Comparison of ENCODE assay signal across 8 mouse cellular contexts in genomic region chr4:134494780-134495545, GRCm38 (mm10). TPM values are rescaled to one million over a fixed set of nuclear protein-coding genes. Genes with fewer than 3 reads are reported as not detected.
DNase-seq lines count a peak whose midpoint lies in the region; ATAC-seq and TF ChIP-seq lines count a peak whose summit lies in the region.

No protein-coding gene starts in this region.

- TF ChIP-seq POLR2A in heart, adult 2 months (IDR thresholded peaks at IDR 0.05; ENCODE audit: insufficient read depth, low read depth, low read length) = no peak
- TF ChIP-seq POLR2A in testis, adult 2 months (IDR thresholded peaks at IDR 0.05; ENCODE audit: control insufficient read depth, low read depth, low read length) = no peak

- H3K9me3 ChIP-seq in heart, embryonic 16.5 days (replicated peaks; ENCODE audit: control insufficient read depth, low read length) = no peaks in the 10 kb centered on the region

- intact Hi-C loops in heart, adult 2 months (cut with DNase I) = no loop called here
- intact Hi-C loops in heart, postnatal 10 days (cut with DNase I) = no loop called here
- intact Hi-C loops in left cerebral cortex, postnatal 25 days (cut with DNase I) = no loop called here

- H3K4me1 ChIP-seq in heart, adult 2 months (ENCODE audit: control insufficient read depth, insufficient read depth, low read length) = peaks cover 10% of the 10 kb centered on the region
- peaks cover 40% of the 10 kb centered on the region for H3K4me1 ChIP-seq in heart, embryonic 16.5 days (ENCODE audit: control insufficient read depth, insufficient read depth, low read length)
- peaks cover 15% of the 10 kb centered on the region for H3K4me1 ChIP-seq in testis, adult 2 months (ENCODE audit: control insufficient read depth, insufficient read depth, low read length)

- H3K27ac ChIP-seq in heart, adult 2 months = peak overlapping the region; percentile 15; the same call in 1 of the 2 replicates
- H3K27ac ChIP-seq in heart, embryonic 16.5 days (ENCODE audit: low read length) = 0 out of 2 replicates have a peak overlapping the region, but pooled peaks have one; percentile 2
- H3K27ac ChIP-seq in testis, adult 2 months (ENCODE audit: control insufficient read depth, insufficient read depth, low read depth, low read length) = peak overlapping the region; percentile 56

- no peaks in the 10 kb centered on the region for H3K79me2 ChIP-seq in heart, adult 2 months (replicated peaks; ENCODE audit: control insufficient read depth, insufficient read depth, low read length)

- ATAC-seq in heart, embryonic 16.5 days (replicated peaks; ENCODE audit: extremely low read depth, insufficient read depth, low FRiP score) = no peak

- no peak for TF ChIP-seq EP300 in heart, adult 2 months (IDR thresholded peaks at IDR 0.05; ENCODE audit: insufficient read depth, low read depth, low read length)

- H3K36me3 ChIP-seq in heart, adult 2 months (ENCODE audit: control insufficient read depth, insufficient read depth, low read length) = no peaks in the 10 kb centered on the region
- H3K36me3 ChIP-seq in heart, embryonic 16.5 days (ENCODE audit: control insufficient read depth, insufficient read depth) = no peaks in the 10 kb centered on the region
- H3K36me3 ChIP-seq in testis, adult 2 months (ENCODE audit: control insufficient read depth, insufficient read depth, low read length) = no peaks in the 10 kb centered on the region

- H3K4me3 ChIP-seq in heart, adult 2 months = no peak overlapping the region
- H3K4me3 ChIP-seq in heart, embryonic 16.5 days (ENCODE audit: low read length) = no peak overlapping the region
- peak overlapping the region; percentile 74 for H3K4me3 ChIP-seq in testis, adult 2 months (ENCODE audit: control insufficient read depth, low read depth, low read length)

- TF ChIP-seq CTCF in heart, adult 2 months (IDR thresholded peaks at IDR 0.05) = no peak
- TF ChIP-seq CTCF in testis, adult 2 months (IDR thresholded peaks at IDR 0.05; ENCODE audit: control insufficient read depth, insufficient read depth, insufficient replicate concordance, low read depth, low read length) = no peak

- peak in 1 of 2 experiments; percentile 39 for DNase-seq in heart, adult 2 months
- no peak for DNase-seq in heart, postnatal 10 days
- DNase-seq in MEL-GATA-1-ER (ENCODE audit: extremely low read depth, low read depth) = peak; percentile 62
- peak; percentile 89 for DNase-seq in lung, postnatal 36 days
- DNase-seq in left cerebral cortex, postnatal 25 days (ENCODE audit: low spot score in 2 of 2) = no peak
- no peak for DNase-seq in right cerebral cortex, postnatal 25 days

- H3K9ac ChIP-seq in heart, adult 2 months (ENCODE audit: low read depth, low read length) = no peak overlapping the region
- no peak overlapping the region for H3K9ac ChIP-seq in heart, embryonic 16.5 days (ENCODE audit: low read length)

- H3K4me2 ChIP-seq in heart, embryonic 16.5 days (ENCODE audit: low read depth, low read length) = no peak overlapping the region

- 50% methylated on average over 16 of the region's 16 CpGs for WGBS in heart, adult 2 months
- WGBS in heart, embryonic 16.5 days = 42% methylated on average over 16 of the region's 16 CpGs

- H3K27me3 ChIP-seq in heart, adult 2 months (ENCODE audit: control insufficient read depth, insufficient read depth, low read length) = no peaks in the 10 kb centered on the region
- H3K27me3 ChIP-seq in heart, embryonic 16.5 days (ENCODE audit: control insufficient read depth, insufficient read depth, low read length) = no peaks in the 10 kb centered on the region
- H3K27me3 ChIP-seq in testis, adult 2 months (ENCODE audit: control insufficient read depth, insufficient read depth, low read length) = no peaks in the 10 kb centered on the region

RNA-seq across cellular contexts. Expression of gene Paqr7, which starts 1.5 kb away (rescaled TPM):
- total RNA-seq in heart, adult 2 months (2021) = 10 to 100 TPM; 13.4 to 16.7 TPM
- polyA plus RNA-seq in heart, adult 2 months (2012; rRNA removed) = 22.6 and 37.2 TPM in 2 replicates
- 10 to 100 TPM in 1 of 2 experiments, 1 to 10 TPM in 1; 9.5 to 12.7 TPM for total RNA-seq in heart, postnatal 10 days (2021)
- 12.4 and 13.2 TPM in 2 replicates for polyA plus RNA-seq in heart, embryonic 16.5 days (2015; fragmentation: Nextera tagmentation; extraction: Ambion mirVana)
- polyA plus RNA-seq in testis, adult 2 months (2012; rRNA removed) = 65.0 and 67.1 TPM in 2 replicates
- total RNA-seq in left cerebral cortex, postnatal 25 days (2021) = 10 to 100 TPM; 61.2 to 63.3 TPM

RNA-seq across cellular contexts. Expression of gene Aunip, which starts 15.8 kb away (rescaled TPM):
- under 1 TPM; 0.18 TPM for total RNA-seq in heart, adult 2 months (2021)
- polyA plus RNA-seq in heart, adult 2 months (2012; rRNA removed) = not detected in 2 replicates
- 1 to 10 TPM in 1 of 2 experiments, under 1 TPM in 1; 0.60 to 1.1 TPM for total RNA-seq in heart, postnatal 10 days (2021)
- polyA plus RNA-seq in heart, embryonic 16.5 days (2015; fragmentation: Nextera tagmentation; extraction: Ambion mirVana) = 8.1 and 10.0 TPM in 2 replicates
- 3.7 and 3.8 TPM in 2 replicates for polyA plus RNA-seq in testis, adult 2 months (2012; rRNA removed)
- under 1 TPM; 0.37 to 0.60 TPM for total RNA-seq in left cerebral cortex, postnatal 25 days (2021)

RNA-seq across cellular contexts. Expression of gene Stmn1, which starts 26.8 kb away (rescaled TPM):
- 10 to 100 TPM; 20.1 to 23.0 TPM for total RNA-seq in heart, adult 2 months (2021)
- 7.2 and 10.9 TPM in 2 replicates for polyA plus RNA-seq in heart, adult 2 months (2012; rRNA removed)
- 100 to 1,000 TPM; 131 to 137 TPM for total RNA-seq in heart, postnatal 10 days (2021)
- polyA plus RNA-seq in heart, embryonic 16.5 days (2015; fragmentation: Nextera tagmentation; extraction: Ambion mirVana) = 936 and 979 TPM in 2 replicates
- polyA plus RNA-seq in testis, adult 2 months (2012; rRNA removed) = 109 and 126 TPM in 2 replicates
- 1,000 to 10,000 TPM in 1 of 2 experiments, 100 to 1,000 TPM in 1; 940 to 1,084 TPM for total RNA-seq in left cerebral cortex, postnatal 25 days (2021)

RNA-seq across cellular contexts. Expression of gene Mtfr1l, which starts 40.2 kb away (rescaled TPM):
- 100 to 1,000 TPM; 170 to 191 TPM for total RNA-seq in heart, adult 2 months (2021)
- 196 and 278 TPM in 2 replicates for polyA plus RNA-seq in heart, adult 2 months (2012; rRNA removed)
- total RNA-seq in heart, postnatal 10 days (2021) = 100 to 1,000 TPM; 159 to 165 TPM
- 165 and 167 TPM in 2 replicates for polyA plus RNA-seq in heart, embryonic 16.5 days (2015; fragmentation: Nextera tagmentation; extraction: Ambion mirVana)
- polyA plus RNA-seq in testis, adult 2 months (2012; rRNA removed) = 286 and 306 TPM in 2 replicates
- 10 to 100 TPM; 60.2 to 60.7 TPM for total RNA-seq in left cerebral cortex, postnatal 25 days (2021)

RNA-seq across cellular contexts. Expression of gene Selenon, which starts 57.0 kb away (rescaled TPM):
- total RNA-seq in heart, adult 2 months (2021) = 10 to 100 TPM; 18.6 to 19.9 TPM
- 22.5 and 23.6 TPM in 2 replicates for polyA plus RNA-seq in heart, adult 2 months (2012; rRNA removed)
- 10 to 100 TPM; 38.2 to 45.2 TPM for total RNA-seq in heart, postnatal 10 days (2021)
- 5.4 and 7.9 TPM in 2 replicates for polyA plus RNA-seq in heart, embryonic 16.5 days (2015; fragmentation: Nextera tagmentation; extraction: Ambion mirVana)
- 1.4 and 1.6 TPM in 2 replicates for polyA plus RNA-seq in testis, adult 2 months (2012; rRNA removed)
- 10 to 100 TPM; 18.6 to 20.9 TPM for total RNA-seq in left cerebral cortex, postnatal 25 days (2021)

Comparison
In these comparisons a context has a peak if more than half of its experiments do, and no peak if none do; other contexts are left out.
1. DNase-seq: peak in MEL-GATA-1-ER (single experiment) and lung, postnatal 36 days (single experiment); none in heart, postnatal 10 days (0 of 2), left cerebral cortex, postnatal 25 days (0 of 2) and right cerebral cortex, postnatal 25 days (single experiment).
2. H3K27ac ChIP-seq: peak in every context shown above with its lines; median percentile 56 in testis, adult 2 months; 15 in heart, adult 2 months; 2 in heart, embryonic 16.5 days.
3. RNA of gene Stmn1, which starts 26.8 kb away (total RNA-seq): 940 to 1,084 TPM in left cerebral cortex, postnatal 25 days; 131 to 137 TPM in heart, postnatal 10 days and 20.1 to 23.0 TPM in heart, adult 2 months; every median in the first group is over 4 times any median in the second.